In the genomic region with DNA sequence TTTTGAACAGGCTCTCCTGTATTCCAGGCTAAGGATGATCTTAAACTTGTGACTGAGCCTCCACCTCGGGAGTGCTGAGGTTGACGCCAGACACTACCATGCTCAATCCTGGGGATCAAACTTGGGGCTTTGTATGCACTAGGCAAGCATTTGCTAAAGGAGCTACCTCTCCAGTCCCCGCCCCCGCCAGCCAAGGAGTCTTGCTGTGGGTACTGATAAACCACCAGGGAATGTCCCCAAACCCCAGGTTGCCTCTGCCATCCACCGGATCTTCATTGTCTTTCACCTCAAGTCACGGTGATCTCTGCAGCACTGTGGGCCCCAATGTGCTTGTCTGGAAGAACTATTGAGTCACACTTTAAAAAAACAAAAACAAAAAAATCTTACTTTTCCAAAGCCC, we compare ENCODE assay signal across 21 mouse cellular contexts.
"Had no signal": no experiment of that assay in that cellular context is flagged by ENCODE, and none has a peak within 500 bp of the region (broad histone marks: within the 10 kb centered on the region; RNA-seq: fewer than 3 reads in every experiment).

No protein-coding gene starts in this region.

- H3K27ac ChIP-seq: limb, embryonic 10.5 days; limb, embryonic 13.5 days; liver, embryonic 15.5 days; macrophage; midbrain, embryonic 12.5 days; midbrain, embryonic 15.5 days; neural tube, embryonic 13.5 days; stomach, embryonic 15.5 days had no signal

- H3K4me2 ChIP-seq: limb, embryonic 13.5 days; liver, embryonic 15.5 days; lung, embryonic 14.5 days; midbrain, embryonic 12.5 days; midbrain, embryonic 15.5 days; neural tube, embryonic 13.5 days; stomach, embryonic 15.5 days had no signal

- H3K4me3 ChIP-seq: limb, embryonic 10.5 days; limb, embryonic 13.5 days; liver, embryonic 15.5 days; midbrain, embryonic 12.5 days; midbrain, embryonic 15.5 days; myocyte; neural tube, embryonic 13.5 days; stomach, embryonic 15.5 days had no signal

- H3K36me3 ChIP-seq: limb, embryonic 10.5 days; liver, embryonic 15.5 days; midbrain, embryonic 12.5 days; midbrain, embryonic 15.5 days; neural tube, embryonic 13.5 days; stomach, embryonic 15.5 days had no signal

- ATAC-seq: intestine, embryonic 16.5 days; lung, postnatal 0 days; midbrain, embryonic 15.5 days had no signal

- H3K4me1 ChIP-seq: midbrain, embryonic 15.5 days had no signal

- H3K9me3 ChIP-seq: limb, embryonic 10.5 days; limb, embryonic 13.5 days; liver, embryonic 15.5 days; megakaryocyte, embryonic 14.5 days; midbrain, embryonic 12.5 days; midbrain, embryonic 15.5 days; neural tube, embryonic 13.5 days; stomach, embryonic 15.5 days had no signal

- H3K27me3 ChIP-seq: limb, embryonic 13.5 days; liver, embryonic 15.5 days; midbrain, embryonic 12.5 days; midbrain, embryonic 15.5 days; neural tube, embryonic 13.5 days; stomach, embryonic 15.5 days had no signal

- H3K9ac ChIP-seq: limb, embryonic 13.5 days; liver, embryonic 15.5 days; lung, embryonic 14.5 days; midbrain, embryonic 12.5 days; midbrain, embryonic 15.5 days; neural tube, embryonic 13.5 days; stomach, embryonic 15.5 days had no signal

- DNase-seq: kidney, adult 18-20 months; kidney, adult 9 months; kidney, postnatal 14 days; kidney, postnatal 4 days; lung, embryonic 14.5 days; retina, postnatal 1 day; right cerebral cortex, postnatal 25 days; spleen, adult 18-20 months; thymus, postnatal 25 days had no signal
